Mouse (Mus musculus) megakaryocyte, embryonic 14.5 days (primary cell): ENCODE results near the gene Pik3ca.

ENCODE experiments used
- FLI1 ChIP-seq: IDR thresholded peaks from 2 replicates; pipeline ENCODE4 v1.6.1; 2012; ENCODE audit warnings: low read length, inconsistent platforms, mixed read lengths
- GATA1 ChIP-seq: IDR thresholded peaks from 3 replicates; pipeline ENCODE4 v1.6.1; 2012; ENCODE audit warnings: mixed read lengths, low read length, inconsistent platforms, borderline replicate concordance

DNA sequence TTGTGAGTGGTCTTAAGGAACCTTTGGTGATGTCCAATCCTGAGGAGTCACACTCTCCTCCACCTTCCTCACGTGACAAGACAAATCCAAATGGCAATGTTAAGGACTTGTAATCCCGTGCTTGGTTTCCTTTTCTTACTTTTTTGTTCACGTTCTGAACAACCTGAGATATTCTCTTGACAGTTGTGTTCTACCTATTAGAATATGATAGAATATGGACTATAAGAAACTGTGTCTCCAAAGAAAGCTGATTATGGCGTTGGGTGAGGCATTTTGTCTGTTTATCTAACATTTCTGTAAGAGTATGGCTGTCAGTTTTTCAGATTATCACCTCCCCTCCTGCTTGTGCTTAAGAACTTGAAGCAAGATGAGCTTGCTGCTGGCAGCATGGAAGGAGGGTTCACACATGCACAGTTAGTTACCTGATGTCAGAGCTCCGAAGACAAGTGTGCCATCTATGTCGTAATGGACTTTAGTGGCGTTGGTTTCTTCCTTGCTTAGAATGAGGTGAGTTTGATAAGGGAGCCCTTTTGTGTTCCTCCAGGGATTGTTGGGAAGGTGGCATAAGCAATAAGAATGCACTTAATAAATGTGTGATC is 115.3 kb downstream of the Pik3ca start:
- no peak for TF ChIP-seq GATA1
- TF ChIP-seq FLI1 = no peak
